Mouse (Mus musculus) fat pad, adult 2 months (tissue): ENCODE results near the gene Cachd1.

ENCODE experiments used
- DNase-seq: peaks from one replicate; pipeline ENCODE4 v3.0.0-alpha.2; 2011; ENCODE audit warnings: low read depth, low spot score; ENCODE audit errors: extremely low read depth

The Cachd1 gene

DNA sequence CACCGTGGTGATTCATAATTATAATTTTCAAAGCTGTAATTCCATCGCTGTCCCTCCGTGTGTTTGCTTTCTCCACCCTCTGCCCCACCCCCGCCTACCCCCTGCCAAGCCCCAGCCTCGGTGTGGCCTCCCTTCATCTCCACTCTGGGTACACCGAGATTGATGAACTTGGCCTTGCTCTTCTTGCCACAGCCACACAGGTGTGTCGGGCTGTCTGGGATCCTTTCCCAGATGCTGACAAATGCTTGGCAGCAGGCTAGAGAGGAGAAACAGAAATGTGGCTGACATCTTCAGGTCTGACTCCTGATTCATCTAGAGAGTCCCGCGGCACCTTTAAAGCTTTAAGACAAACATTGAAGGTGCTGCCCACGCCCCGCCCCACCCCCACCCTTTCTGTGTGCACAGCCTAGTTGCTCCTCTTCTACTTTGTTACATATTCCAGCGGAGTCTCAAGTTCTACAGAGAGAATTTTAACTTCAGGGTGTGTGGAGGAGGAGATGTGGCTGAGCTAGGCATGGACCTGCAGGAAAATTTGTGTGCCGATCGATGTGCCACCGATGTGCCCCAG, 87.5 kb downstream of the Cachd1 start:
- DNase-seq = no peak

DNA sequence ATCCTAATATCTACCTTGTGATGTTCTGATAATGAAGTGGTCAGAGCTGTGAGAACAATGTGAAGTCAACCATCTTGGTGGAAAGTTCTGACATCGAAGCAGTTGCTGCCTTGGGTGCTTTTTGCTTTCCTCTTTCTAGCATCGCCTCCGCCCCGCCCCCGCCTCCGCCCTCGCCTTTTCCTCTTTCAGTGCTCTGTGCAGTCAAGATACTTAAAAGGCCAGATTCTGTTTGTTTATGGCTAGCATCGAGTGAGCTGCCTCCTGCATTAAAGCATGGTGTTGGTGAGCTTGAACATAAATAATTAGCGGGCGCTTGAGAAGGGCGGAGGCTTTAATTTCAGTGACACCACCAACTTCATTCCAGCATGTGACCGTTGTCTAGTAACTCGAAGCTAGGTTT, 88.9 kb downstream of the Cachd1 start:
- no peak for DNase-seq

DNA sequence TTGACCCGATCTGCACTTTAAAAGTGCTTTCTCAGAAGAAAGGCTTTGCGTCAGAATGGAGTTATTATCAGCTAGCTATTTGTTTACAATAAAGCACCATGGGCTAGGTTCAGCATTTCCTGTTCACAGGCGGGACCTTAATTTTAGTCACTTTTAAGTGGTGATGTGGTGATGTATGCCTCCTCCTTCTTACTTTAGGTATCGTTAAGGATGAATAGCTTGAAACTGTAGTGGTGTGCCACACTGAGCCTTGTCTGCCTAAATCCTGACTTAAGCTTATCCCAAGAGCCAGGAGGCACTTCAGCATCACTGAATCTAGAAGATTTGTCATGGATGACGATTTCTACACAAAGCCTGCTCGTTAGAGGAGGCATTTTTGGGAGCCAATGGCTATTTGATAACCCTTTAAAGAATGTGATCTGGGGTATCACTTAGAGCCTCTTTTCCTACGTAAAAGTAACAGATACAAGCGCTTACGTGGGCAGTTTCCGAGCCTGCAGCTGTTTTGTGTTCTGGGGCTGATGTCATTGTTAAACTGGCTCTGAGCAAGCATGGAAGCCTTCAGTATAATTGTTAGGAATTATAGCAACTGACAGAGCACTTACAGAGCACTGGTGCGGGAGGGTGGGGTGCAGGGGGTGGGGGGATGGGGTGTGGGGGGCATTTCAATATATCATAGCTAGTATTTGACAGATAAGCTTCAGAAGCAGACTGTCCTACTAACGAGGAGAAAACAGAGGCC, 89.7 kb downstream of the Cachd1 start:
- no peak for DNase-seq

DNA sequence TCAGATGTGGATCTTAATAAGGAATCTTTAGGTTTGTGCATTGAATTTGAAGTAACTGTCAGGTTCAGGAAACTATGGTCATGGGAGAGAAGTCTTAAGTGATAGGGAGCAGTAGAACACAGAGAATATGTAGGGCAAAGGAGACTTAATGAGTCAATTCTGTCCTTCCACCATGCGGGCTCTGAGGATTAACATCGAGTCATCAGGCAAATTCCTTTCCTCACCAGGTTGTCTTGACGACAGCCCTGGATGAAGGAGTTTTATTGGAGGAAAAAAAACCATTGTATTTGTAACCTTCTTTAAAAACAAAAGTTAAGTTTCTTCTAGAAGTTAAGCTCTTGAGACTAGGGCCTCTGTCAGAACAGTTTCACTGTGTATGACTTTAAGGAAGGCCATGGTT, 100.9 kb downstream of the Cachd1 start:
- DNase-seq = no peak

DNA sequence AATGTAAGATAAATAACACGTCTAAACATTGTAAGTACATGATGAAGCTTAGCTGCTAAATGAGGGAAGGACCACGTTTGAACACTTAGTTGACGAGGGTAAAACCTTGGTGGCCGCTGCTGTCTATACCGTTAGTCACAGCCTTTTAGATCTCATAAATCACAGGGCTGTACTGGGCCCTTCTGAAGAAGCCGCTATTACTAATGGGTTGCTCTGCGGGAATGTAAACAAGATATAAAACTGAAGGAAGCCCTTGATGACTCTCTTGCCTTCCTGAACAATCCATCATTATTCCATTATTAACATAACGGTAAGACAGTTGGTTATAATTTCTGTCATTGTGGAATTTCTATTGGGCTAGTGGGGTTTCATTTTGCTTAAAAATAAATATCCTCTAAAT, 102.9 kb downstream of the Cachd1 start:
- no peak for DNase-seq

DNA sequence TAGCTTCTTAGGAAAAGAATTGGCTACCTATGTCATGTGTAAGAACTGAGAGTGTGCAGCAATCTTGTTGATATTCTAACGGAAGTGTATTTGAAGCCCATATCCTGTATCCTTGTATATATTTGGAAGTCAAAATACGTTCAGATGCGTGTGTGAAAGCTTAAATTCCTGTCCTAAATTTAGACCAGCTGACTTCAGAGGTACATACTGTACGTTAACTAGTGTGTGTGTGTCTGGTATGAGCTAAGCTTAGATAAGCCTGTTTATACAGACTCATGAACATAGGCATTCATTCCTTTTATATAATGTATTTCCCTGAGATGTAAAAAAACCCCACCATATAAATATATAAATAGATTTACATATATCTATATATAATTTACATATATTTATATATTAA, 103.6 kb downstream of the Cachd1 start:
- no peak for DNase-seq

DNA sequence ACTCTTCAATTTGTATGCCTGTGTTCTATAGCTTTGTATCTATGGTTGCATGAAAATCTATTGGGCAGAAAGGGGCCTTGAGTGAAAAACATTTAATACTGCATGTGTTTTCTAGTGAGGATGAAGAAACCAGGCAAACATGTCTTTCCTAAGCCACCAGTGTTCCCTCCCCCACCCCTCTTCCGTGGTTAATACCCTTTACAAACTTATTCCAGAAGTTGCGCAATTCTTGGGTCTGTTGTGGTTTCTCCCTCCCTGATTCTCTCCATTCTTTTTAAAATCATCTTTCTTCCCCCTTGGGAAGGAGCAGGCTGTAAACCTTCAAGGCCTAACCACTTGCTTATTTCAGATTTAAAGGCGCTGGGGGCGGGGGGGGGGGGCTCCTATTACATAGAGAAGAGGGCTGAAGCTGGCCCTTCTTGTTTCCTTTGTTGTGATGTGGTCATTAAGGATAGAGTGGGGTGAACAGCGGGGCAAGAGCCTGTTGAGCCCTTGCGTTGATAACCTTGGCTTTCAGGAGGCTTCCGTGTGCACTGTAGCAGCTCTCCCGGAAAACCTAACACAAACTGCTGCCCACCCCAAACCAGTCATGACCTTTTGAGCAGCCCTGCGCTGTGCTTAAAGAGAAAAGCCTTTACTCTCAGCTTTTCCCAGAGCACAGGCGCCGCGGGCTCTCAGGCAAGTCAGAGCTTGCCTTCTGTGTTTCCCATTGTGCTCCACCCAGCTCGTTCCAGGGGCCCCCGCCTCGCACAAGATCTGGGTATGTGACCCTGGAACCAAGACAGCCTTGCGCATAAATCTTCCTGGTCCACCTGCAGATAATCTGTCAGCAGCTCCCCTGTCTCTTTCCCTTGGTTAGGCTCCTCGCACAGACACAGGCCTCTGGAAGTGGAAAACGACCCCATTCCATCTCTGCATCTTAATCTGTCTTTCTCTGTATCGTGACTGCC, 109.6 kb downstream of the Cachd1 start:
- no peak for DNase-seq

DNA sequence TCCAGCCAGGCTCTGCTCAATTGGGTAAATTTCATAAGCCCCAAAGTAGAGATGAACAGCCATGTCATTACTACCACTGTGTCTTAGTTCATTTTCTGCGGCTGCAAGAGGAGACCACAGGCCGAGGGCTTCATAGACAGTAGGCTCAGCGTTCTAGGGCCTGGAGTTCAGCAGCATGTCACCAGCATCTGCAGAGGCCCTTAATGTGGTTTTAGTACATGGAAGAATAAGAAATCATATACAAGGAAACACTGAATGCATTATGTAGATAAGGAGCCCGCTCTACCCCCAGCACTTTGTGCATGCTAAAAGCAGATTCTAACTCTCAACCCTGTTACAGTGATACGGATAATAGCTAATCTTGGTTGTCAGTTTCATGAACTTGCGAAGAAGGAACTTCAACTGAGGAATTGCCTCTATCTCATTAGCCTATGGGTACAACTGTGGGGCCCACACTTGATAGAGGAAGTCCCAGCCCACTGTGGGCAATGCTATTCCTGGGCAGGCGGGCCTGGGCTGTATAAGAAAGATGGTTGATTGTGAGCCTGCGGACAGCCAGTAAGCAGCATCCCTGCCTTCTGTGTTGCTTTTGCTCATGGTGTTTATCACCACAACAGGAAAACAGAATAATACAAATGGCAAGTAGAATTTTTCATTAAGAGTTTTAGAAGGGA, 110.4 kb downstream of the Cachd1 start:
- no peak for DNase-seq

DNA sequence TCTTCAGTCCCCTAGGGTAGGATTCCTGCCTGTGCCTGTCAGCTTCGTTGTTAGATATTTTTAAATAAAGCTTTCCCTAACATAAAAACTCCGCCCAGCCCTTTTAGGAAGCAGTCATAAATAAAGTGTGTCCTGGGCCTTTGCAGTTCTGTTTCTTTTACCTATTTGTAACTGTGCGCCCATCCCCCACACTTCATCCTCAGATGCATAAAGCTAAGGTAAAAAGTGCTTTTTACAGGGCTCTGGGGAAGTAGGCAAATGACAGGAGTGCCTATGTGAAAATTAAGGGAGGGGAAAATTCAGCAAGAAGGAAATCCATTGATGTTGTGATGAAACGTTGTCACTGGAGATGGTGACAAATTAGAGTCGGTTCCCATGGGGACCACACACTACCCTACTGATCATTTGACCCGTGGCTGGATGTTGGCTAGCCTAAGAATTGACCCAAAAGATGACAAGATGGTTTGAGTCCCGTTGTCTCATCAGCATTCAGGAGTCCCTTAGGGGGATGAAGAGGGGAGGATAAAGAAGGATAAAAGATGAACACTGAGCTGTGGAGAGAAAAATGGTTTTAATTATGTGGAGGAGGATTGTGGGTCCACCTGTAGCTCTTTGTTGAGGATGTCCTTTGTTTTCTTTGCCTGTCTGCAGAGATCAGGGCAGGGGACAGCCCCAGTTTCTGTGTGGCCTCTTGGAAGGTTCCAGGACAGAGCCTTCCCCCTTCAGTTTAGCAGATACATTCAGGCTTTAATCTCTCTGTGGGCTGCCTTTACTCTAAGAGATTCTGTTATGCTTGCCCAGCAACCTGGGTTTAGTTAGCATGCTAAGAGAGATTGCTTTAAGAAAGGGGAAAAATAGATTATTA, 113.9 kb downstream of the Cachd1 start:
- no peak for DNase-seq

DNA sequence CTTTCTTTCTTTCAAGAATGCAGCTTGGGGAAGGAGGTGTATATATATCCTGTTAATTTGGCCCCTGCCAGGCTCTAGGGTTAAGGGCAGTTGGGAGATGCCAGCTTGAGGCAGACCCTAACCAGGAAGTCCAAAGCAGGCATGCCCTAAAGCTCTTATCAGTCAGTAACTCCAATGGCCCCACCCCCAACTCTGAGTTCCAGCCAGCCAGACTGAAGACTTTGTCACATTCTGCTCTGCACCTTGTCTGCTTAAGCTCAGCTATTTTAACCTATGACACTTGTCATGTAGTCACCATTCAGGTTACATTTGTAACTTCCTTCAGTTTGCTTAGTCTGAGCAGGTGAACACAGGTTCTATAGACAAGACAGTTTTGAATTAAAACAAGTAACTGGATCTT, 117.3 kb downstream of the Cachd1 start:
- DNase-seq = no peak

DNA sequence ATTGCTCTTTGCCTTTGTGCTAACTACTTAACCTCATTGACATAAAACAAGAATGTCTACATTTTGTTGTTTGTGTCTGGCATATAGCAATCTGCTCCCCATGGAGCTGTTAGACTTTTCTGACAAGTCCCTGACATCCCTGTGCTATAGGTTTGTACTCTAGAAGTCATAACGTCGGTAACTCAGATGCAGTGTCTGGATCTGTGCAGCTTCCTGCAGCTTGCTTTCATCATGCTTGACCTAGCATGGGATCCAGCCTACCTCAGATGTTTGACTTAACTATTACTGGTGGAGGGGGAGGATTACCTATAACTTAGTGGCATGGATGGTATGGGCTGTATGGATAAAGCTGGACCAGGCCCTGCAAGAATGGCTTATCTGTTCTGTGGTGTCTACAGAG, 117.7 kb downstream of the Cachd1 start:
- no peak for DNase-seq

DNA sequence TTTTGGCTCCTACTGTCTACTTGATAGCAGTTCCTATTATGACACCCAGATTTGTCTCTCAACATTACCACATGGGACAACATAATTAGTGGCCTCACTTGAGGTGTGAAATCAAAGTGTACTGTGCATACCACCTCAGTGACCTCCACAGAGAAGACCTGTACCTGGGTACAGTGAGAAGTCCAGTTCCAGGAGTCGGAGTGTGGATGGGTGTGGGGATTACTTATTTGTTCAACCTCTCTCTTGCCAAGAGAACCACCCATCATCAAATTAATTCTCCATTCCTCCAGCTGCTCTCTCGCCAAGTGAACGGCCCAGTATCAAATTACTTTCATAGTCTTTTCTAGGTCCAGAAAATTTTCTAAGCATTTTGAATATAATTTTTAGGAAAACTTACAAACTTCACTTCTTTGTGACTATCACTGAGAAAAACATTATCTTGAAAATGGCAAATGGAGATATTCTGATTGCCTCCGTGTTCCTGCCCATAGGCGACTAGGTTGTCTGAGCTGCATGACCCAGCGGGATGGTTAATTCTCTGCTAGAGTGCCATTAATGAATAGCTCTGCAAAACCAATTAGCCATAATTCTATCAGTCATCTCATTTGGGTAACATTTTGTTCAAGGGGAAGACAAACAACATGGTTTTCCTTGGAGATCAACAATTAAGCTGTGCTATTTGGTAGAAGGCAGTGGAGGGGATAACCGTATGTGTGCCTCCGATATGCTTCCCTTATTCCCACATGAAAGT, 120.0 kb downstream of the Cachd1 start:
- no peak for DNase-seq

DNA sequence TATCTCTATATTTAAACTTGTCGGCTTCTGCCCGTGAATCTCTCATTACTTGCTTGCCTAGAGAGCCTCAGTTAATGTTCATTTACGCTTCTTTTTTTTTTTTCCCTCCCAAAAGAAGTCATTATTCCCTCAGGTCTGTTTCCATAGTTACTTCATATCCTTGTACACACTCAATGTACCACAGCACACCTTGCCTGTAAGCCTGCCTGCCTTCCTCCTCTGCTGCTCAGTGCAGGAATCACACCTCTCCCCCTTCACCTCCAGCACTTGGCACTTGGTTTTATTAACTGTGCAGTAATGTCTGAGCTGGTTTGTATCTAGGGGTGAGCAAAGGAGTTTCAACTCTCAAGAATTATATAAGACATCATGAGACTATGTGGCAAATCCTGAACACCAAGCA, 121.5 kb downstream of the Cachd1 start:
- no peak for DNase-seq

DNA sequence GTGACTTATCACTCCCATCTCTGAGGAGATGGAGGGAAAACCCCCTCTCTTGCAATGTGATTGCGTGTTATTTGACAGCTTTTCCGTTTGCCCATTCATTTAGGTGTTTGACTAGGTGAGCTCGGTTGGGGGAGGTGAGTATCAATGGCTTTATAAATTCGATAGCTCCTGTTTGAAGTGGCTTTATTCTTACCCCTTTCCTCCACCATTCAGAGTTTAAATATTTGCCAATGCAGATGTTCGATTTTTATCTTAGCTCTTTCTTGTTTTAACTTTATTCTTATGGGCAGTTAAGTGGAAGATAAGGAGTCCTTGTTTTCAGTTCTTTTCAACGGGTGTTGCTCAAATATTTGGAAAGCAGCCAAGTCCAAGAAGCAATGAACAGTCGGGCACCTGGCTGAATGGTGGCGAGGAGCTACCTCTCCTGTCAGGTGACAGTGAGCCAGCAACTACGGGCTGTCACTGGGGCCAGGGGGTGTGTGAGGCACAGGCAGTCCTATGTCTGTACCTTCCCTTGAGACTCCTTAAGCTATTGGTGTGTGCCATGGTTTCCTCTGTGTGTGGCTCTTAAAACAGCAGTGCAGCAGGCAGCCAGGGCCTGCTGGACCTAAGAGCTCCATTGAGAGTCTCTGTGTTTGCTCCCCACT, 133.3 kb downstream of the Cachd1 start:
- DNase-seq = no peak

DNA sequence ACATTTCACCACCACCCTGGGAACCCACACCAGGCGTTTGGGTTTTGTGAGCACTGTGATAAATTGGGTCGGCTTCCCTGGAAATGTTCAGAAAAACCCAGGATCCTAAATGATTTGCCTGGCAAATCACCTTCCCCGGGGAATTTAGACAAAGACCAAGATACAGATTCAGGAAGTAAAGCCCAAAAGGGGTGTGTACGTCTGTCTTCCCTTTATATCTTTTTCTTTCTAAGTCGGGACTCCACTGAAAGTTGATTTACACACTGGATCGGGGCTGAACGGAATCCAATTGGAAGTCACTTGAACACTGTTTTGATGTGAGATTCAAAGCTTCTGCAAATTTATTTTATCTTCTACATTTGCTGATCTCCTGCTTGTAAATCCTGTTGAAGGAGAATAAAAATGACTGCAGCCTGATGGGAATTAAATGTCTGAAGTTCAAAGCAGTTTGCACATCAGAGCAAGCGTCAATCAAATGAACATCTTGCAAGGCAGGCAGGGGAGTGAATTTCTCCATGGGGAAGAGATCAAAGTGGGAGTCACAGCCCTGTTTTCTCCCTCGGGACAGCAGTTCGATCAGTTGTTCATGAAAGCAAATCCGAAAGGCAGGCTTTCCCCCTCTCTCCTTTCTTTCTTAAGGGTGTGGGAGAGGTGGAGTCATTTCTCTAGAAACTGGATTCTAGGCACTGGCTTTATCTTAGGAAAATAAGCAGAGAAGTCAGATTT, 134.3 kb downstream of the Cachd1 start:
- DNase-seq = no peak

DNA sequence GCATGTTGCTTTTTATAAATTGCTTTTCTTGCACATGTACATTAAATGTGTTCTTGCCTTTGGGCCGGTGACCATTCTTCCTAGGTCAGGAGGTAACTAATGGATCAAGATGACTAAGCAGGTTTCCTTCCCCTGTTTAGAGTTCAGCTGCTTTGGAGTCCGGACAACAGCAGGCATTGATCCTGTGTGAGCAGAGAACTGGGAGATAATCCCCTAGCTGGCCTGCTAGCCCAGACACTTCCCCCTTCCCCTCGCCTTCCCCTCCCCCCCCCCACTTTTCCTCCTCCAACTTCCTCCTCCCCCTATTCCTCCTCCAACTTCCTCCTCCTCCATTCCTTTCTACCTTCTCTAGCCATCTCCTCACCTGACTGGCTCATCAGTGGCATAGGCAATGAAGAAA, 135.2 kb downstream of the Cachd1 start:
- DNase-seq = no peak

DNA sequence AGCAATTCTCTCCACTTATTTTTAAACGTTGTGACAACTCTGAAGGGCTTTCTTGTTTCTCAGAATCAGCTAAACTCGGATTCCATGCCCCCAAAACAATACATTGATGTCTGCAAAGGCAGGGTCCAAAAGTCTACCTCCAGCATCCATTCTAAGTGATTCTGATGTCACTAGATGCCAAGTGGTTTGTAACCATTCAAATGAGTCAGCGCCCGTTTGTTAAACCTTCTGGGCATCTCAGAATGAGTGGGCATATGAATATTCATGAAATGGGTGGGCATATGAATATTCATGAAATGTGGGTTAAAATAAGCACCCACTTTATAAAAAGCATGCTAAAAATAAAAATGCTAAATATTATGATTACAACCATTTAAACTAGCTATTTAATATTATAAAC, 137.2 kb downstream of the Cachd1 start:
- DNase-seq = no peak

DNA sequence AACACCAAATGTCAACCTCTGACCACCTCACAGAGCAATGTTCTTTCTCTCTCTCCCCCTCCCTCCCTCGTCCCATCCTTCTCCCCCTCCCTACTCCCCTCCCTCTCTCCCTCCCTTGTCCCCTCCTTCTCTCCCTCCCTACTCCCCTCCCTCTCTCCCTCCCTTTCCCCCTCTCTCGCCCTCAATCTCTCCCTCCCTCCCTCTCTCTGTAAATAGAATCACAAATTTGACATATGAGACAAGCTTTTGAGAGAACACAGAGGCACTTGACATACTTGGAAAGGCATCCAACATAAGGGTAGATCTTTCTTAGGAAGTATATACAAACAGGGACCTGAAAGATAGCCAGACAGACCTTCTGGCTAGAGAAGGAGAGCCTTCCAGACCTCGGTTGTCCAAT, 138.1 kb downstream of the Cachd1 start:
- no peak for DNase-seq

DNA sequence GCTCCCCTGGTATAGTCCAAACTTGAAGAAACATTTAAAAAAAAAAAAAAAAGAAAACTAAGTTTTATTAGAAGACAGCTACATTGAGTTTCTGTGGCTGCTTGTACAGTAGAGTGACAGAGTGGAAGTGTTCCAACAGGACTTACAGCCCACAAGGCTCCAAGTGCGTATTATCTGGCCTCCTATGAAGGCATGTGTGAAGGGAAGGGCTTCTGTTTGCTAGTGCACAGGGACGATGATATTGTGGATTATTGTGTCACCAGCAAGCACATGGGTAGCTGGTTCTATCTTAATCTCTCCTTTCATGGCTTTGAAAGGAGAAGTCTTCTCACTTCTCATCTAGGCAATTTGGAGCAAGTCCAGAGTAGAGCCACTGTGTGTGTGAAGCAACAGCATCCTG, 138.6 kb downstream of the Cachd1 start:
- DNase-seq = no peak
